Mouse (Mus musculus): ENCODE measurements around the gene Smap1.

DNA sequence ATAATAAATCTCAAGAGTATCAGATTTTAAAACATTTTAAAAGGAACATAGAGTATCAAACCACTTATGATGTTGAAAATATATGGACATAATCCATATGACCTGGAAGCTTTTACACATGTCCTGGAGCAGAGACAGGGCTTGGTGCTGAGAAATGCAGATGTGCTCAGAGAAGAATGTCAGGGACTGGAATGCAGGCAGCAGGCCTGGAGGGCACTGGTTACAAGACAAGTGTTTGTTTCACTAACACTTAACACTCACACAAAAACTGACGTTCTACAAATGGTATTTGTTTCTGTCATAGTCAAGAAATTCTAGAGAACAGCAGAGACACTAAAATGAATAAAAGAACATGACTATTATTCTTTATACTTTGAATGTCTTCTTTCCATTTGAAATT, 30.0 kb downstream of the Smap1 start:
- no peak for TF ChIP-seq GATA1 (IDR thresholded peaks at IDR 0.05; ENCODE audit: low read length)
- TF ChIP-seq TAL1 (IDR thresholded peaks at IDR 0.05; ENCODE audit: low read length), result no peak

All from erythroblast, embryonic 14.5 days (primary cell).